Comparison of ENCODE assay signal across 23 mouse cellular contexts in the genomic region with DNA sequence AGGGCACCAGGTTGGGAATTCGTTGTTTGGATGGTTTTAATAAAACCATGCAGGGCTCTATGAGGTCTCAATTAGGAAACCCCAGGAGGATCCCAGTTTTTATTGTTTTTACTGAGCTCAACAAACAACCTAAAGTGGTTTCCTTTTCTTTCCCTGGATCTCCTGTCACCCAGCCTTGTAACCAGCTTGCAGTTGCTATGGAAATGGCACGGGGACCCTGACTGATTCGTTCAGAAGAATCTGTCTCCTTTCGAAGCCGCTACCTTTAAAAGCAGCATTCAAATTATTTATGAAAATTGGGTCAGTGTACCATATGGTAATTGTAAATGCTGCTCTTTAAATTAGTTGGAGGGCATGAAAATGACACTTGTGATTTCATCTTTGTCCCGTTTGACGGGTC.
DNase-seq lines count a peak whose midpoint lies in the region; ATAC-seq and TF ChIP-seq lines count a peak whose summit lies in the region.
"Had no signal": no experiment of that assay in that cellular context is flagged by ENCODE, and none has a peak within 500 bp of the region (broad histone marks: within the 10 kb centered on the region; RNA-seq: fewer than 3 reads in every experiment).

No protein-coding gene starts in this region.

- no peak for TF ChIP-seq CTCF in midbrain, postnatal 0 days (IDR thresholded peaks at IDR 0.05)
- no peak for TF ChIP-seq CTCF in brain, embryonic 14.5 days (IDR thresholded peaks at IDR 0.05; ENCODE audit: borderline replicate concordance, extremely low read depth, insufficient read depth, insufficient read length)

- WGBS in midbrain, postnatal 0 days, result 45% methylated on average over 7 of the region's 7 CpGs
- WGBS in midbrain, embryonic 13.5 days, result 61% methylated on average over 7 of the region's 7 CpGs

- H3K4me2 ChIP-seq in midbrain, postnatal 0 days (ENCODE audit: low read depth, low read length, poor library complexity, severe bottlenecking), result no peak overlapping the region
- H3K4me2 ChIP-seq in midbrain, embryonic 13.5 days (replicated peaks), result no peak overlapping the region
- H3K4me2 ChIP-seq: embryonic facial prominence, embryonic 12.5 days; embryonic facial prominence, embryonic 15.5 days; heart, embryonic 13.5 days; hindbrain, embryonic 12.5 days; hindbrain, embryonic 15.5 days had no signal

- H3K4me1 ChIP-seq in midbrain, postnatal 0 days (ENCODE audit: insufficient read depth, low read length), result no peaks in the 10 kb centered on the region
- H3K4me1 ChIP-seq in midbrain, embryonic 13.5 days (replicated peaks), result no peaks in the 10 kb centered on the region
- H3K4me1 ChIP-seq: embryonic facial prominence, embryonic 15.5 days; heart, embryonic 10.5 days had no signal

- H3K9ac ChIP-seq in midbrain, postnatal 0 days (replicated peaks; ENCODE audit: low read length, poor library complexity, severe bottlenecking), result no peak overlapping the region
- no peak overlapping the region for H3K9ac ChIP-seq in midbrain, embryonic 13.5 days (replicated peaks)
- H3K9ac ChIP-seq: embryonic facial prominence, embryonic 12.5 days; embryonic facial prominence, embryonic 15.5 days; heart, embryonic 13.5 days; hindbrain, embryonic 12.5 days; hindbrain, embryonic 15.5 days had no signal

- no peak for ATAC-seq in midbrain, postnatal 0 days (ENCODE audit: low FRiP score)
- ATAC-seq in midbrain, embryonic 13.5 days, result no peak
- ATAC-seq in megakaryocyte-erythroid progenitor cell, adult 5-6 weeks (replicated peaks; ENCODE audit: low FRiP score, low TSS enrichment, poor library complexity, severe bottlenecking), result no peak
- ATAC-seq: activated CD4-positive, CD25-positive, alpha-beta regulatory T cell, adult 4 months; inflammation-experienced regulatory T-cells, adult 6 months; intestine, embryonic 16.5 days had no signal

- intact Hi-C loops in heart, postnatal 10 days (cut with DNase I), result loop anchor here (5.0 kb wide), 2 partner anchors 72 to 507 kb away; no protein-coding TSS in a partner anchor

- H3K27me3 ChIP-seq in midbrain, postnatal 0 days (ENCODE audit: insufficient read depth, low read length), result no peaks in the 10 kb centered on the region
- no peaks in the 10 kb centered on the region for H3K27me3 ChIP-seq in midbrain, embryonic 13.5 days
- H3K27me3 ChIP-seq: embryonic facial prominence, embryonic 12.5 days; embryonic facial prominence, embryonic 15.5 days; heart, embryonic 13.5 days; hindbrain, embryonic 12.5 days; hindbrain, embryonic 15.5 days had no signal

- H3K27ac ChIP-seq in midbrain, postnatal 0 days (ENCODE audit: low read depth, low read length), result no peak overlapping the region
- no peak overlapping the region for H3K27ac ChIP-seq in midbrain, embryonic 13.5 days
- H3K27ac ChIP-seq: embryonic facial prominence, embryonic 12.5 days; embryonic facial prominence, embryonic 15.5 days; heart, adult 2 months; heart, embryonic 10.5 days; heart, embryonic 13.5 days; hindbrain, embryonic 12.5 days; hindbrain, embryonic 15.5 days had no signal

- no peaks in the 10 kb centered on the region for H3K36me3 ChIP-seq in midbrain, postnatal 0 days (ENCODE audit: insufficient read depth, low read length)
- H3K36me3 ChIP-seq in midbrain, embryonic 13.5 days, result no peaks in the 10 kb centered on the region
- H3K36me3 ChIP-seq: embryonic facial prominence, embryonic 12.5 days; embryonic facial prominence, embryonic 15.5 days; heart, embryonic 10.5 days; heart, embryonic 13.5 days; hindbrain, embryonic 12.5 days; hindbrain, embryonic 15.5 days had no signal

- no peaks in the 10 kb centered on the region for H3K9me3 ChIP-seq in midbrain, postnatal 0 days (ENCODE audit: low read length)
- H3K9me3 ChIP-seq in midbrain, embryonic 13.5 days, result no peaks in the 10 kb centered on the region
- H3K9me3 ChIP-seq: embryonic facial prominence, embryonic 12.5 days; embryonic facial prominence, embryonic 15.5 days; heart, embryonic 10.5 days; heart, embryonic 13.5 days; hindbrain, embryonic 12.5 days; hindbrain, embryonic 15.5 days had no signal

- peak; percentile 37 for DNase-seq in heart, adult 11 months
- DNase-seq in heart, postnatal 10 days, result no peak
- peak; percentile 59 for DNase-seq in midbrain, postnatal 0 days (ENCODE audit: low spot score)
- peak; percentile 69 for DNase-seq in brain, embryonic 14.5 days (ENCODE audit: low read depth)
- DNase-seq: adrenal gland, adult 8-10 months; adrenal gland, postnatal 25 days; cerebellum, adult 11 months; cerebellum, adult 2 months; cerebellum, adult 9-11 months; cerebellum, postnatal 25 days; gastrocnemius, postnatal 25 days; heart, adult 2 months had no signal

- no peak for TF ChIP-seq POLR2A in brain, embryonic 14.5 days (IDR thresholded peaks at IDR 0.05; ENCODE audit: borderline replicate concordance, extremely low read depth, insufficient read depth, insufficient read length, poor library complexity, severe bottlenecking)

- H3K4me3 ChIP-seq in midbrain, postnatal 0 days (ENCODE audit: low read depth, low read length), result no peak overlapping the region
- H3K4me3 ChIP-seq in midbrain, embryonic 13.5 days (replicated peaks), result no peak overlapping the region
- H3K4me3 ChIP-seq: embryonic facial prominence, embryonic 12.5 days; embryonic facial prominence, embryonic 15.5 days; heart, adult 2 months; heart, embryonic 10.5 days; heart, embryonic 13.5 days; hindbrain, embryonic 12.5 days; hindbrain, embryonic 15.5 days had no signal

Comparison
In these comparisons a context has a peak if more than half of its experiments do, and no peak if none do; other contexts are left out.
1. DNase-seq: peak in heart, adult 11 months (single experiment), midbrain, postnatal 0 days (single experiment) and brain, embryonic 14.5 days (single experiment); none in heart, postnatal 10 days (0 of 2).